Mouse (Mus musculus): ENCODE measurements around the gene Eif5a2. TPM values are rescaled to one million over a fixed set of nuclear protein-coding genes. Genes with fewer than 3 reads are reported as not detected.

The Eif5a2 gene
- polyA plus RNA-seq, 1 experiment from 2014 or later = 22.7 TPM

DNA sequence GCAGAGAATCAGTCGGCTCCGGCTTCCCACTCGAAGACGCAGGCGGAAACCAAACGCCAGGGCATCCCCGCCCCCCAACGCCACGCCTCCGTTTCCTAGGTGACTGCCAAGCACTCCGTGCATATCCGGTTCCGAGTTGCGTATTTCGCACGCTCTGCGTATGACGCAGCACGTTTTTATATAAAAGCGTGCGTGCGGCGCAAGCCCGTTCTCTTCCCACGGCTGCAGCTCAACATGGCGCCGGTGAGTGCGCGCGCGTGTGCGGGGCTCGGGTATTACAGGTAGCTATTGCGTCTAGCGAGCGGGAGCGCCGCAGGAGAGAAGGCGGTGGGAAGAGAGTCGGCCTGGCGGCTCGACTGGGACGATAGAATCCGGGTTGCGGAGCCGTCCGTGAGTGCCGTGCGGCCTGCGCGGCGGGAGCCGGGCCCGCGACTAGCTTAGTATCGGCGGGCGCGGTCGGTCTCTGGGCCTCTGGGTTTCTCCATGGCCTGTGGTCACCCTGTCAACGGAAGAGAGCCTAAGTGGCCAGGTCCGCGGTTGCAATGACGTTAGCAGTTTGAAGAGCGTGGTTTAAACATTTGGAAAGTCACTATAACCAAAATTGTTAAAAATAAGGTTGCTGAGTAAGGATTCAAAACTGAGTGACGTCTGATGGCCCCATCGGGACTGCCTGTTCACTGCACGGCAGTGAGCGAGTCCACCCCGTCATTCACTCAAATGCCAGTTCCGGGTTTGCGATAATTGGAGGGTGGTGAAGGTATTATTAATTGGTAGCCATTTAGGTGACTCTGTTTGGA, 24.4 kb downstream of the Eif5a2 start, which contains the start of gene Rpl22l1:
Rpl22l1 (plus strand) TSS at position 136 of the 797 bp plus-strand sequence.
- TF ChIP-seq CTCF (IDR thresholded peaks at IDR 0.05) = no peak
- CTCF ChIA-PET = interaction anchor here (1.5 kb wide), 2 partner anchors 9 kb away, joined by 4 read pairs; no protein-coding TSS in a partner anchor
- POLR2A ChIA-PET = interaction anchor here (0.7 kb wide), 1 partner anchor 1325 kb away, joined by 3 read pairs; no protein-coding TSS in a partner anchor
- in situ Hi-C loops (cut with MboI; ENCODE audit: low pct_unique_long_range_greater_than_20kb) = no loop called here
- H3K27me3 ChIP-seq = no peaks in the 10 kb centered on the region
- DNase-seq (ENCODE audit: low read depth, low spot score) = peak; percentile 94
- peak; percentile 98 for ATAC-seq

DNA sequence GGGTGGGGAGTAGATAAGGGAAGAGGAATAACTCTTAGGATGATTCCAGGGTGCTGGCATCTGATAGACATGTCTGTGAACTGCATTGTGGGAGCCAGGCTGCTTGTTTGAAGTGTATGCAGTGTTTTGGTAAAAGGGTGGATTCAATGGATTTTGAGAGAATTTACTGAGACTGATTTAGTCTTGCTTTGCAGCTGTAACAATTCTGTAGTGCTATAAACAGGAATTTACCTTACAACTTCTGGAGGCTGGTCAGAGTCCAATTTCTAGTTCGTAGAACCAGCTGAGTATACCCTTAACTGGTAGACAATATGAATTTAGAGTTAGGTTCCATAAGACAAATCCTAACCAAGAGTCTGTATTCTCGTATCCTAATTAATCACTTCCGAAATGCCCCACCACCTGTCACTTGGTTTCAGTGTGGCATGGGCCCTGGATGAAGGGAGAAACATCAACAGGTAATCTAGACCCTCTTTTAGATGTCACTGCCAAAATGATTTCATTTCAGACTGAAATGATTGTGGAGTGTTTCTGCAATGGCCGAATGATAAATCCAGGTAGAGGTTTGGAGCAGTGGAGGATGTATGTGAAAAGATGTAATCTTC, 27.1 kb downstream of the Eif5a2 start:
- ATAC-seq (no peak), DNase-seq (ENCODE audit: low read depth, low spot score) (no peak)
- no peak for TF ChIP-seq CTCF (IDR thresholded peaks at IDR 0.05)
- ChIA-PET POLR2A (no interaction called here), CTCF (no interaction called here)
- H3K27me3 ChIP-seq = no peaks in the 10 kb centered on the region
- in situ Hi-C loops (cut with MboI; ENCODE audit: low pct_unique_long_range_greater_than_20kb) = no loop called here

DNA sequence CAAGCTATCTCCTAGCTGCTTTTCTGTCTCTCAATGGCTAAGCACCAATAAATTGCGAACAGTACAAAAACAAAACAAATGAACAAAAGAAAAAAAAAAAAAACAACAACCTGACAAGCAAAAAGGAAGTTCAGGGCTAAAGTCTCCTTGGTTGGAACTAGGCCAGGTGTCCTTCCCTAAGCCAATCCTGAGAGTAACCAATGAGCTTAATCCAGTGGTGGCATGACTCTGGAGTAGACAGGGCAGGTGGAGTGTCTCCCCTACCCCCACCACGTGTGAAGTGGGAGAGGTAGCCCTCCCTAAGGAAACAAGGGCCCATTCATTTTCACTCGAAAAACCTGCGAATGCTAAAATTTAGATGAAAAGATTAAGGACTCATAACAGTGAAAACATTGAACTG, 30.4 kb downstream of the Eif5a2 start:
- in situ Hi-C loops (cut with MboI; ENCODE audit: low pct_unique_long_range_greater_than_20kb) = loop anchor here (5.0 kb wide), 1 partner anchor 156 kb away; no protein-coding TSS in a partner anchor
- no peak for DNase-seq (ENCODE audit: low read depth, low spot score)
- ATAC-seq = no peak
- H3K27me3 ChIP-seq = no peaks in the 10 kb centered on the region
- ChIA-PET CTCF (no interaction called here), POLR2A (interaction anchor here (0.7 kb wide), 2 partner anchors 9 to 21 kb away, joined by 4 read pairs; no protein-coding TSS in a partner anchor)
- TF ChIP-seq CTCF (IDR thresholded peaks at IDR 0.05) = no peak

DNA sequence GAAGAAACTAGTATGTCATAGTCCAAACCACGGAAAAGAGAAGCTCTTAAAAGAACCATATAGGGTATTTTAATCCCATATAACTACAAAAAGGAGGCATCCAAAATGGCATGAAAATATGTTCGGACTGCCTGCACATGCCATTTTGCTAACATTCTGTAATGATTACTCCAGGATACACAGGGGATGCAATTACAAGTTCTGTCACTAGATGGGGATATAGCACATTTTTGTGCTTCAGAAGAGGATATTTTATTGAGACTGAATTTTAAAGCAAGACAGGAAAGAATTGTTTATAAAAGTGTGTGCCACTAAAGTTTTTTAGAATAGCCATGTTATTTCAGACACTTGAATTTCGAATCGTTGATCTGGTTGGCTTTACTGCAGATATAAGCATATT, 33.3 kb downstream of the Eif5a2 start:
- TF ChIP-seq CTCF (IDR thresholded peaks at IDR 0.05) = peak; percentile 73
- CTCF ChIA-PET = interaction anchor here (0.7 to 4.4 kb wide), 6 partner anchors 8 to 154 kb away, joined by 3 to 18 read pairs (median 4); partner anchors contain the start of gene Rpl22l1
- in situ Hi-C loops (cut with MboI; ENCODE audit: low pct_unique_long_range_greater_than_20kb) = loop anchor here (5.0 kb wide), 1 partner anchor 153 kb away; no protein-coding TSS in a partner anchor
- DNase-seq (ENCODE audit: low read depth, low spot score) (peak; percentile 46), ATAC-seq (peak; percentile 40)
- POLR2A ChIA-PET = no interaction called here
- H3K27me3 ChIP-seq = peaks cover 7% of the 10 kb centered on the region

DNA sequence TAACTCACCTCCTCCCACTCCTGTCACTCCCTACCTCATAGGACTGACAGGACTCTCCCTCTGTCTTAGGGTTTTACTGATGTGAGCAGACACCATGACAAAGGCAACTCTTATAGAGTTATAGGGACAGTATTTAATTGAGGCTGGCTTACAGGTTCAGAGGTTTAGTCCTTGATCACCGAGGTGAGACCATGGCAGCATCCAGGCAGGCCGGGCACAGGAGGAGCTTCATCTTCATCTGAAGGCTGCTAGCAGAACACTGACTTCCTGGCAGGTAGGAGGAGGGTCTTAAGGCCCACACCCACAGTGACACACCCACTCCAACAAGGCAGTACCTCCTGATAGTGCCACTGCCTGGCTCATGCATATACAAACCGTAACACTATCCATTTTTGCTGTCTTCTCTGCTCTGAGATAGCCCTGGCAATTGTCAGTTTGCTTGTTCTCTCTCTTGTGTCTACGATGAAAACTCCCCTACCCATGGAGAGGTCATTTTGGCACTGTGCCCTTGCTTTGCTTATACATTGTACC, 35.0 kb downstream of the Eif5a2 start:
- ChIA-PET POLR2A (no interaction called here), CTCF (interaction anchor here (1.2 to 4.4 kb wide), 3 partner anchors 10 to 152 kb away, joined by 4 to 18 read pairs (median 6); no protein-coding TSS in a partner anchor)
- DNase-seq (ENCODE audit: low read depth, low spot score) = no peak
- no peak for ATAC-seq
- in situ Hi-C loops (cut with MboI; ENCODE audit: low pct_unique_long_range_greater_than_20kb) = no loop called here
- TF ChIP-seq CTCF (IDR thresholded peaks at IDR 0.05) = no peak
- peaks cover 9% of the 10 kb centered on the region for H3K27me3 ChIP-seq

DNA sequence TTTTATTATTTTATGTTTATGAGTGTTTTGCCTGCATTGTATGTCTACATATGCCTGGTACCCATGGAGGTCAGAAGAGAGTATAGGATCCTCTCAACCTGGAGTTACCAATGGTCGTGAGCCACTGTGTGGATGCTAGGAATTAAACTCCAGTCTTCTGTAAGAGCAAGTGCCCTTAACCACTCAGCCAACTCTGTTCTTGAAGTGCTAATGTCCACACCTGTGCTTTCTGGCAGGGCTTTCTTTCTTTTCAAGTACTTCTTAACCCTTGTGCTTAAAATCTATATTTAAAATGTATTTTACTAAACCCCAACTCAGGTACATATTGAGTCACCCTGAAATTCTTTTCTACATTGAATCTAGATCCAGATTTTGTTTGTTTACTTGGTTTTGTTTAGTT, 45.2 kb downstream of the Eif5a2 start:
- H3K27me3 ChIP-seq = peaks cover 38% of the 10 kb centered on the region
- ChIA-PET CTCF (interaction anchor here (1.2 to 3.8 kb wide), 4 partner anchors 11 to 26 kb away, joined by 3 to 18 read pairs (median 3); no protein-coding TSS in a partner anchor), POLR2A (no interaction called here)
- TF ChIP-seq CTCF (IDR thresholded peaks at IDR 0.05) = no peak
- ATAC-seq = no peak
- in situ Hi-C loops (cut with MboI; ENCODE audit: low pct_unique_long_range_greater_than_20kb) = no loop called here
- DNase-seq (ENCODE audit: low read depth, low spot score) = no peak

DNA sequence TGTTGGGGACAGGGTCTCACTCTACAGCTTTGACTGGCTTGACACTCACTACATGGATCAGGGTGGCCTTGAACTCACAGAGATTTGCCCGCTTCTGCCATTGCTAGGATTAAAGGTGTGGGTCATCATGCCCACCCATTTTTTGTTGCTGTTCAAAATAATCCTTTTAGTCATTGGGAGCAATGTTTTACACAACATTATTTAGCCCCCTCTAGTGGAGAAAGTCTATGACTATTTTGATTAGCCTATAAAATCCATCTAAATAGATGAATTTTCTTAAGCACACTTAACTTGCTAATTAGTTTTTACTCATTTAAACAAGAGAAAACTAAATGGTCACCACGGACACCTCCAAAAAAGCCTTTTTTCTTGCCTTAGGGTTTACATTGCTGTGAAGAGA, 46.5 kb downstream of the Eif5a2 start:
- peaks cover 30% of the 10 kb centered on the region for H3K27me3 ChIP-seq
- in situ Hi-C loops (cut with MboI; ENCODE audit: low pct_unique_long_range_greater_than_20kb) = no loop called here
- peak; percentile 52 for TF ChIP-seq CTCF (IDR thresholded peaks at IDR 0.05)
- ATAC-seq (no peak), DNase-seq (ENCODE audit: low read depth, low spot score) (no peak)
- CTCF ChIA-PET = interaction anchor here (0.8 to 3.8 kb wide), 3 partner anchors 8 to 14 kb away, joined by 3 to 18 read pairs (median 4); no protein-coding TSS in a partner anchor
- POLR2A ChIA-PET = no interaction called here

DNA sequence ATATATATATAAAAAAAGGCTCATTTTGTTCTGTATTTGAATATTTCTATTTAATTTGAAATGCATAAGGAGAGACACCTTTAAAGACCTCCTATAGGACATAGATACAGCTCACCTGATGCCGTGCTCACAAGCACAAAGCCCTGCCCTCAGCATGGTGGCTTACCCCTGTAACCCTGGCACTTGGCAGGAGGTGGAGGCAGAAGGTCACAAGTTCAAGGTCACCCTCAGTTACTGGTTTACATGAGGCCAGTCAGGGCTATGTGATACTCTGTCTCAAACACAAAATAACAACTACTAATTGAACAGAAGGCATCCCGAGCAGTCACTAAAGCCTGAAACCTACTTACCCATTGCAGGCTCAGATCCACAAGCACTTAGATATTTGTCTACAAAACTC, 48.4 kb downstream of the Eif5a2 start:
- peaks cover 16% of the 10 kb centered on the region for H3K27me3 ChIP-seq
- TF ChIP-seq CTCF (IDR thresholded peaks at IDR 0.05) = no peak
- ChIA-PET CTCF (interaction anchor here (1.3 kb wide), 1 partner anchor 15 kb away, joined by 4 read pairs; no protein-coding TSS in a partner anchor), POLR2A (no interaction called here)
- in situ Hi-C loops (cut with MboI; ENCODE audit: low pct_unique_long_range_greater_than_20kb) = no loop called here
- ATAC-seq (no peak), DNase-seq (ENCODE audit: low read depth, low spot score) (no peak)

DNA sequence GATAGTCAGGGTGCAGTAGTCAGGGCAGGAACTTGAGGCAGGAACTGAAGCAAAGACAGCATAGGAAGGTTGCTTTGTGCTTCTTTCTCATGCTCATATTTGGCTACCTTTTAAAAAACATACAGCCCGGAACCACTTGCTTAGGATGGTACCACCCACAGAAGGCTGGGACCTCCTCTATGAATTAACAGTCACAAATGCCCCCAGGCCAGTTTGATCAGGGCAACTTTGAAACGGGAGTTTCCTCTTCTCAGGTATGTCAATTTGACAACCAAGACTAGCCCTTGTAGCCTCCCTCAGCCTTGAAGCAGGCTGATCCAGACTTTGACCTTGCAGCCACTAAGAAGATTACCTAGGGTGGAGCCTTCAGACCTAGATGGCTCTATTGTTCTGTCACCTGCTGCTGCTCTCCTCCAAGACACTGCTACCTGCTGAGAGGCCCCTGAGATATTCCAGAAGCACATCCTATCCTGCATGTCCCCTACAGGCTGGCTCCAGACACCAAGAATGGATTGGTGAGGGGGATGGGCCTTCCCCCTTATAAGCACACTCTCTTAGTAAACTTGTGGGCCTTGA, 55.8 kb downstream of the Eif5a2 start:
- DNase-seq (ENCODE audit: low read depth, low spot score) (no peak), ATAC-seq (no peak)
- ChIA-PET CTCF (interaction anchor here (1.3 to 1.9 kb wide), 2 partner anchors 10 to 12 kb away, joined by 3 to 4 read pairs; no protein-coding TSS in a partner anchor), POLR2A (no interaction called here)
- in situ Hi-C loops (cut with MboI; ENCODE audit: low pct_unique_long_range_greater_than_20kb) = no loop called here
- H3K27me3 ChIP-seq = no peaks in the 10 kb centered on the region
- no peak for TF ChIP-seq CTCF (IDR thresholded peaks at IDR 0.05)

Data from Patski (cell line).